Mouse (Mus musculus) midbrain, embryonic 12.5 days (tissue): ENCODE measurements around the gene Syt3. TPM values are rescaled to one million over a fixed set of nuclear protein-coding genes. Genes with fewer than 3 reads are reported as not detected.
A peak's percentile ranks its signal among the peaks of the same experiment; 100 is the strongest.

ENCODE experiments used
- ATAC-seq: fragments of 200-750 bp; cut with Nextera tagmentation; 2 replicates; pipeline ENCODE4 v1.8.0; 2017; ENCODE audit warnings: low read depth, moderate TSS enrichment, moderate library complexity; ENCODE audit not compliant: low FRiP score
- H3K27ac ChIP-seq: fragments of 300-500 bp; sonication (generic); replicated peaks from 2 replicates; pipeline ENCODE4 v1.5.1; 2016; ENCODE audit warnings: mild to moderate bottlenecking
- H3K27me3 ChIP-seq: fragments of 300-500 bp; sonication (generic); 2 replicates; pipeline ENCODE4 v1.6.1; 2016; ENCODE audit warnings: mild to moderate bottlenecking
- H3K36me3 ChIP-seq: fragments of 300-500 bp; sonication (generic); 2 replicates; pipeline ENCODE4 v1.6.1; 2016
- H3K4me1 ChIP-seq: fragments of 300-500 bp; sonication (generic); 2 replicates; pipeline ENCODE4 v1.6.1; 2016
- H3K4me2 ChIP-seq: fragments of 300-500 bp; sonication (generic); replicated peaks from 2 replicates; pipeline ENCODE4 v1.6.1; 2016; ENCODE audit warnings: mild to moderate bottlenecking, moderate library complexity
- H3K4me3 ChIP-seq: fragments of 300-500 bp; sonication (generic); 2 replicates; pipeline ENCODE4 v1.5.1; 2016; ENCODE audit warnings: mild to moderate bottlenecking
- H3K9ac ChIP-seq: fragments of 300-500 bp; sonication (generic); replicated peaks from 2 replicates; pipeline ENCODE4 v1.6.1; 2016; ENCODE audit warnings: mild to moderate bottlenecking, moderate library complexity
- H3K9me3 ChIP-seq: fragments of 300-500 bp; sonication (generic); 2 replicates; pipeline ENCODE4 v1.6.1; 2016; ENCODE audit warnings: mild to moderate bottlenecking
- WGBS: fragments of 180-500 bp; shearing (Covaris S2); methylation state at CpG from one replicate; pipeline ENCODE4 v1.1.7; 2016; 5-methylcytosine and 5-hydroxymethylcytosine counted together
- polyA plus RNA-seq: library from polyadenylated mRNA; unstranded; fragments of >200 nt; fragmentation: Nextera tagmentation; extraction: Ambion mirVana; gene quantifications from 2 replicates; pipeline ENCODE4 v1.2.1, GENCODE M21; 2016

The Syt3 gene
- polyA plus RNA-seq, 1 experiment from 2014 or later = 5.4 TPM

DNA sequence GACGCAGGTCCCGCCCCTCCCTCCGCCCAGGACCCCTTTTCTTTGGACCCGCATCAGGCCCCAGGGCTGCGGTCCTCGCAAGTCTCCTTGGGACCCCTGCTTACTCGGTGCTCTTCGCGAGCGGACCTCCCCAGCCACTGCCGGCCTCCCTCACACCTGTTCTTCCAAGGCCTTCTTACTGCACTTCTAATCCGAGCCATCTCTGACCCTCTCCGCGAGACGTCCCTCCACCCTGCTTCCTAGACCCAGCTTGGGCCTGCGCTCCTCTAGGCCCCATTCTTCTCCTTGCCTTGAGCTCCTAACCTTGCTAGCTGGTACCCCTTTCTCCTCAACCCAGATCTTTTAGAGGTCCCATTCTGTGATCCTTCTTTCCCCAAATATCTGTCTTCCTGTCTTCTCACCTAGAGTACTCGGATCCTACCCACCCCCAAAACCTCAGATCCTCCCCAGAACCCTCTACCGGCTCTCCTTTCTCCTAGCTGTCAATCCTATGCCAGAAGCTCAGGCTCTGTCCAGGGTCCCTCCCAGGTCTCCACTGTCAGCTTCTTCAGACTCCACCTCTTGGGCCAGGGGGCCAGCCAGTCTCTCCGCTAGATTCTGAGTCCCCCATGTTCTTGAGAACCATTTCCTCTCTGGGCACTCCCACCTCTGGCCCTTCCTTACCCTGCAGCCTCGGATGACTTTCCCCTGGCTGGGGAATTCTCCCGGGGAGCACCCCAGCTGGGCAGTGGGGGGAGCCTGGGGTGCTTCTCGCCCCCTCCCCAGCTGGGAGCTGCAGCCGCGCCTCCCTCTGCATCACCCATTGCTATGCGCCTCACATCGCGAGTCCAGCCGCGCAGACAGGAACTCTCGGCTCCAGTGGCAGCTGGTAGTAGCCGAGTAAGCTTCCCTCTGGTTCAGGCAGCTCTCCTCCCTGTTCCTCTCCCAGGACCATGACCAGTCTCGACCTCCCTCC, 45.9 kb downstream of the Syt3 start:
- H3K27me3 ChIP-seq = peaks cover 9% of the 10 kb centered on the region; the same call in 1 of the 2 replicates
- WGBS = under 1% methylated on average over 25 of the region's 32 CpGs
- H3K36me3 ChIP-seq = 0 out of 2 replicates have a peak, but pooled peaks cover 7% of the 10 kb centered on the region
- peak overlapping the region; percentile 81 for H3K4me3 ChIP-seq
- ATAC-seq = peak; percentile 25
- peak overlapping the region; percentile 94 for H3K9ac ChIP-seq
- peak overlapping the region; percentile 94 for H3K4me2 ChIP-seq
- H3K27ac ChIP-seq = peak overlapping the region; percentile 100
- peaks cover 53% of the 10 kb centered on the region for H3K4me1 ChIP-seq
- H3K9me3 ChIP-seq = no peaks in the 10 kb centered on the region

DNA sequence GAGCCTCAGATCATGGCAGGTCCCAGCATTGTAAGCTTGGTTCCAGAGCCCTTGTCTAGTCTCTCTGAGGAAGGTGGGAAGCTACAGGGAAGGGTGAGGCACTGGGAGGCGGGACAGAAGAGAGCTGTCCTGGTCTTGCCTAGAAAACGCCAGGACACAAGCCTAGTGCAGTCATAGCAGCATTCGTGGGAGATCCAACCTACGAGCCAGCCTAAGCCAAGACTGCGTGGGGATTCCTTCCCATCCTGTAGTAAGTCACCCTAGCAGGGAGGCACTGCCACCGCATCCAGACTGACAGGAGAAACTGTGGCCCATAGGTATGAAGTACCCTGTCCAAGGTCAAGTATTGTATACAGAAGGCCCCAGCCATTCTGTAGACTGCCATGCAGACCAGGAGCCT, 48.6 kb downstream of the Syt3 start:
- no peak overlapping the region for H3K27ac ChIP-seq
- peaks cover 16% of the 10 kb centered on the region; the same call in 1 of the 2 replicates for H3K36me3 ChIP-seq
- H3K27me3 ChIP-seq = 0 out of 2 replicates have a peak, but pooled peaks cover 2% of the 10 kb centered on the region
- H3K9me3 ChIP-seq = no peaks in the 10 kb centered on the region
- peaks cover 47% of the 10 kb centered on the region for H3K4me1 ChIP-seq
- no peak overlapping the region for H3K4me2 ChIP-seq
- no peak overlapping the region for H3K4me3 ChIP-seq
- H3K9ac ChIP-seq = no peak overlapping the region
- 72% methylated on average over 6 of the region's 6 CpGs for WGBS
- ATAC-seq = no peak

DNA sequence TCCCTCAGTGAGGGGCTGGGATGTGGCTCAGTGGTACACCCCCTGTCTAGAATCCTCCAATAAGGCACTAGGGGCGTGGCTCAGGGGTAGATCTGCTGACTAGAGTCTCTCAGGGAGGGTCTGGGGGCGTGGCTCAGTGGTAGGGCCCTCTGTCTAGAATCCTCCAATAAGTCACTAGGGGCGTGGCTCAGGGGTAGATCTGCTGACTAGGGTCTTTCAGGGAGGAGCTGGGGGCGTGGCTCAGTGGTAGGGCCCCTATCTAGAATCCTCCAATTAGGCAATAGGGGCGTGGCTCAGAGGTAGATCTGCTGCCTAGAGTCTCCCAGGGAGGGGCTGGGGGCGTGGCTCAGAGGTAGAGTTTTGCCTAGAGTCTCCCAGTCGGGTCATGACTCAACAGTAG, 49.5 kb downstream of the Syt3 start:
- Histone ChIP-seq H3K4me2 (no peak overlapping the region), H3K4me3 (no peak overlapping the region), H3K36me3 (peaks cover 16% of the 10 kb centered on the region; the same call in 1 of the 2 replicates), H3K27me3 (no peaks in the 10 kb centered on the region), H3K4me1 (peaks cover 39% of the 10 kb centered on the region), H3K27ac (no peak overlapping the region), H3K9me3 (no peaks in the 10 kb centered on the region), H3K9ac (no peak overlapping the region)
- ATAC-seq = peak; percentile 28; the same call in 1 of the 2 replicates
- WGBS = 7% methylated on average over 7 of the region's 7 CpGs

DNA sequence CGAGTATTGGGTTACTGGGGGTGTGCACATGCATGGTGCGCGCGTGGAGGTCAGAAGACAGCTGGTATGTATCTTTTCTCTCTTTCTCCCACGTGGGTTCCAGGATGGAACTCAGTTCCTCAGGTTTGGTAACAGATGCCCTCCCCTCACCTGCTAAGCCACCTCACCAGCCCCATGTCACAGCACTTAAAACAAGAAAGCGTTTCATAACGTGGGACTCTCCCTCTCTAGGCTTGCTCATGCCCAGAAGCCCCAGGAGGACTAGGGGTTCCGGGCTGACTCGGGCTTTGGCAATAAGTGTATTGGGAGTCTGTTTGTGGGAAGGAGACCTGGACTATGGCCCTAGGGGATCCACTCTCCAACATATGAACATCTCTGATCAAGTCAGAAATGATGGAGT, 50.2 kb downstream of the Syt3 start:
- 79% methylated on average over 9 of the region's 9 CpGs for whole genome bisulfite sequencing
- no peak overlapping the region for H3K27ac ChIP-seq
- no peaks in the 10 kb centered on the region for H3K9me3 ChIP-seq
- H3K9ac ChIP-seq = no peak overlapping the region
- H3K4me1 ChIP-seq = peaks cover 38% of the 10 kb centered on the region
- no peak overlapping the region for H3K4me3 ChIP-seq
- no peak overlapping the region for H3K4me2 ChIP-seq
- ATAC-seq = no peak
- H3K27me3 ChIP-seq = no peaks in the 10 kb centered on the region
- H3K36me3 ChIP-seq = peaks cover 16% of the 10 kb centered on the region; the same call in 1 of the 2 replicates

DNA sequence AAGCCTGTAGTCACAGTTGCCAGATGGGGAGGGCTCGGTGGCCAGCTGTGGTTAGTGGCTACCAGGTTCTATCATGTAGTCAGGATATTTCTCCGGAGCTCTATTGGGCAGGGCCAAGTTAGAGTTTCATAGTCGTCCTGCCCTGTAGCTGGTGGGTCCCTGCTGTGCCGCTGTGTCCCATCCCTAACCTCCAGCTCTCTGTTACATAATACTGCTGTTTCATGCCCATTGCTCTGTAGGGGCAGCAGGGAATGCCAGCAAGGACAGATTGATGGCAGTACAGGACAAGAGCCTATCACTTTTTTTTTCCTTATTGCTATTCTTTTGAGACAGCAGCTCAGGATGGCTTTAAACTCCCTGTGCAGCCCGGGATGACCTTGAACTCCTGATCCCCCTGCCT, 51.9 kb downstream of the Syt3 start:
- no peak overlapping the region for H3K4me3 ChIP-seq
- no peak overlapping the region for H3K9ac ChIP-seq
- H3K4me1 ChIP-seq = peaks cover 27% of the 10 kb centered on the region
- no peak overlapping the region for H3K27ac ChIP-seq
- ATAC-seq = no peak
- no peak overlapping the region for H3K4me2 ChIP-seq
- H3K9me3 ChIP-seq = no peaks in the 10 kb centered on the region
- H3K36me3 ChIP-seq = peaks cover 16% of the 10 kb centered on the region; the same call in 1 of the 2 replicates
- H3K27me3 ChIP-seq = peaks cover 12% of the 10 kb centered on the region; the same call in 1 of the 2 replicates
- 70% methylated on average over 5 of the region's 5 CpGs for WGBS

DNA sequence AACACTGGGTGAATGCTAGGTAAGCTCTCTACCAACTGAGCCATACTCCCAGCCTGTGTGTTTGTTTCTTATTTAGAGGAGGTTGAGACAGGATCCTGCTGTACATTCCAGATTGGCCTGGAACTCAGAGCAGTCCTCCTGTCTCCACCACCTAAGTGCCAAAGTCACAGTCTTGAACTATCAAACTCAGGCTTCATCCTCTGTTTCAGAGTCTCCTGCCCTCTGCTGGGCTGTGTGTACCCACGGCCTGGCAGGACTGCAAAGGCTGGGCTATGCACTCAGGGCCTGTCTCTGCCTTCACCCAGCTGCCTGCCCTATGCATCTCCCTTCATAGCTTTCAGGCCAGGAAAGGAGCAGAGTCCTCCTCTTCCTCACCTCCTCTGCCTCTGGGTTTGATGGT, 52.4 kb downstream of the Syt3 start:
- H3K9ac ChIP-seq = no peak overlapping the region
- H3K36me3 ChIP-seq = peaks cover 16% of the 10 kb centered on the region; the same call in 1 of the 2 replicates
- no peak overlapping the region for H3K4me3 ChIP-seq
- H3K4me2 ChIP-seq = no peak overlapping the region
- H3K9me3 ChIP-seq = no peaks in the 10 kb centered on the region
- H3K27ac ChIP-seq = no peak overlapping the region
- H3K27me3 ChIP-seq = peaks cover 12% of the 10 kb centered on the region; the same call in 1 of the 2 replicates
- H3K4me1 ChIP-seq = peaks cover 26% of the 10 kb centered on the region
- no peak for ATAC-seq
- 21% methylated on average over 1 of the region's 1 CpGs for WGBS

DNA sequence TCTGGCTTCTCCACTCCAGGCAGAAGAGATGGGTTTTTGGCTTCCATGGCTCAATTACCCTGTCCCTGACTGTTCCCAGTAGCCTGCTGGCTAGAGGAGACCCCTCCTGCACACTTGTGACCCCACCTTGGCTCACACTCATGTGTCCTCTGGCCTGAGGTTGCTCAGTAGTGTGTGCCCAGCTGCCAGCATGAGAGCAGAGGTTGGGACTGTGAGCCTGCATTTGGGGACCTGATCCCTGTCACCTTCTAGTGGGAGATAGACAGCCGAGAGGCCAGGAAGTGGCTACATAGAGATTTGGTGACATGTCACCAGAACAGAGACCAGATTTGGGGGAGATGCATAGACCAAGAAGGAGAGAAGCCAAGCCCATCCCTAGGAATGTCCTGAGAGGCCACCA, 53.3 kb downstream of the Syt3 start:
- Histone ChIP-seq H3K9ac (no peak overlapping the region), H3K36me3 (peaks cover 16% of the 10 kb centered on the region; the same call in 1 of the 2 replicates), H3K9me3 (no peaks in the 10 kb centered on the region), H3K4me1 (peaks cover 26% of the 10 kb centered on the region), H3K27me3 (peaks cover 12% of the 10 kb centered on the region; the same call in 1 of the 2 replicates), H3K4me2 (no peak overlapping the region), H3K4me3 (no peak overlapping the region), H3K27ac (no peak overlapping the region)
- 80% methylated on average over 1 of the region's 1 CpGs for WGBS
- no peak for ATAC-seq

DNA sequence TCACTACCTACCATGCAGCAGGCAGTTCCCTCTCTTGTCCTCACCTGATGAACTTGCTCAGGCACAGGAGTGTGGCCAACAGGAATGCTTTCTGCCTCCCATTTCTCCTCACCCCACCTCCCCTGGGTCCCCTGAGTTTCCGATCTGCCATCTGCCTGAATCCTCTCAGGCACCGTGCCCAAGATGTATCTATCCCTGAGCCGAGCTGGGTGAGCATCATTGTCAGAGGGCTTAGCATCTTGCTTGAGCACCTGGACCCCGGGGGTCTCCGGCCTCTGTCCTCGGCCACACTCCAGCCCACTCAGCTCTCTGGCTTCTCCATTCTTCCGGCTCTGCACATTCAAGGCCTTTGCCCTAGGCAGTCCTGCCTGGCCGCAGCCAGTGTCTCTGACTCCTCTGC, 54.0 kb downstream of the Syt3 start:
- 64% methylated on average over 8 of the region's 8 CpGs for WGBS
- Histone ChIP-seq H3K4me2 (no peak overlapping the region), H3K27me3 (peaks cover 12% of the 10 kb centered on the region; the same call in 1 of the 2 replicates), H3K9ac (no peak overlapping the region; the same call in 1 of the 2 replicates), H3K4me1 (peaks cover 21% of the 10 kb centered on the region), H3K4me3 (no peak overlapping the region), H3K36me3 (peaks cover 16% of the 10 kb centered on the region; the same call in 1 of the 2 replicates), H3K9me3 (no peaks in the 10 kb centered on the region), H3K27ac (peak overlapping the region; percentile 20; the same call in 1 of the 2 replicates)
- ATAC-seq = no peak

DNA sequence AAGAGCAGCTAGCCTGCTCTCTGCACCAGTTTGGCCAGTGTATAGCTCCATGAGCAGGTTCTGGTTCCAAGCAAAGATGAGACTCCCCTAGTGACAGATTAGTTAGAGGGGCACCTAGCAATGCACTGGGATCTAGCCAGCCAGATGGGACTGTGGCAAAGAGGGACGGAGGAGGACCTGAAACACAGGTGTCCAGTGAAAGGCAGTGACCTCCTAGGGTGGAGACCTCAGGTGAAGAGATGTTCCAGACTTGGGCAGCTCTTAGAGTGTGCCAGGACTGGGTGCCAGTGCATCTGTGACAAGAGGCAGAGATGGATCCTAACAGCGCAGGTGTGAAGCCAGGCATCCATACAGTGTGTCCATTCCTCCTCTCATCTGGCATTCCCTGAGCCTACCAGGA, 55.8 kb downstream of the Syt3 start:
- Histone ChIP-seq H3K27ac (peak overlapping the region; percentile 42; the same call in 1 of the 2 replicates), H3K27me3 (peaks cover 26% of the 10 kb centered on the region; the same call in 1 of the 2 replicates)

DNA sequence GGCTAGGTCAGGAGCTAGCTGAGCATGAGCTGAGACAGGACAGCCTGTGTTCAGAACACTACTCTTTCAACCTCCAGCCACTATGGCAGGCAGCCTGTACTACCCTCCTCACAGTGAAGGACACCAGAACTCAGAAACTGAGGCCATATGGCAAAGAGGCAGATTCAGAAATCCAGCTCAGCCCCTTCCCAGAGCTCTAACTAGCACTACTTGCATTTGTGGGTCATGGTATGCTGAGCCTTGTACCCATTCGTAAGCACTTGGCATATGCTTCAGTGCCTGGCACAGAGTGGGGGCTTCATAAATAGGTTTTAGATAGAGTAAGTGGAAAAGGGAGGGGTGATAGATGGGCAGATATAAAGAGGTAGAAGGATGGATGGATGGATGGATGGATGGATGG, 56.6 kb downstream of the Syt3 start:
- peaks cover 14% of the 10 kb centered on the region for H3K36me3 ChIP-seq
- WGBS = 88% methylated on average over 1 of the region's 1 CpGs
- H3K9me3 ChIP-seq = no peaks in the 10 kb centered on the region
- peaks cover 36% of the 10 kb centered on the region for H3K4me1 ChIP-seq
- H3K27me3 ChIP-seq = peaks cover 31% of the 10 kb centered on the region
- H3K4me3 ChIP-seq = no peak overlapping the region
- no peak for ATAC-seq
- H3K9ac ChIP-seq = no peak overlapping the region
- H3K27ac ChIP-seq = peak overlapping the region; percentile 42; the same call in 1 of the 2 replicates
- H3K4me2 ChIP-seq = no peak overlapping the region

More for the DNA sequence above, 55.8 kb downstream of the Syt3 start:
- Histone ChIP-seq H3K4me1 (peaks cover 29% of the 10 kb centered on the region), H3K9me3 (no peaks in the 10 kb centered on the region), H3K4me3 (no peak overlapping the region), H3K36me3 (peaks cover 14% of the 10 kb centered on the region), H3K4me2 (no peak overlapping the region), H3K9ac (no peak overlapping the region)
- ATAC-seq = no peak
- 83% methylated on average over 2 of the region's 2 CpGs for WGBS

DNA sequence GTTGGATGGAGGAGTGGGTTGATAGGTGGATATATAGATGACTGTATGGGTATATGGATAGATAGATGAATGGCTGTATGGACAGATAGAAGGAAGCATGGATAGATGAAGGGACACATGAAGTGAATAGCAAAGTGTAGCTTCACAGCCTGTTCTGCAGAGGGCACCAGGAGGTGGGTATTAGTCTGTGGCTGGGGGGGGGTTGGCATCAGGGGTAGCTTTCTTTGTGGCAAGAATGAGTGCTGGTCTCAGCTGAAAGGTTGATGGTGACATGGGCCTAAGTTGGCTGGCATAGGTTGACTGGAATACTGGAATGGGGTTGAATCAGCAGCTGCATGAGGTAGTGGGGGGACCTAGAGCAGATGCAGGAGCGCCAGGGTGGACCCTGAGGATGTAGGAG, 57.3 kb downstream of the Syt3 start:
- Histone ChIP-seq H3K4me1 (peaks cover 43% of the 10 kb centered on the region), H3K4me3 (peak overlapping the region; percentile 76), H3K9me3 (no peaks in the 10 kb centered on the region), H3K27ac (peak overlapping the region; percentile 98), H3K36me3 (peaks cover 19% of the 10 kb centered on the region), H3K9ac (peak overlapping the region; percentile 99), H3K27me3 (peaks cover 31% of the 10 kb centered on the region), H3K4me2 (peak overlapping the region; percentile 90)
- no peak for ATAC-seq
- WGBS = 7% methylated on average over 1 of the region's 1 CpGs

DNA sequence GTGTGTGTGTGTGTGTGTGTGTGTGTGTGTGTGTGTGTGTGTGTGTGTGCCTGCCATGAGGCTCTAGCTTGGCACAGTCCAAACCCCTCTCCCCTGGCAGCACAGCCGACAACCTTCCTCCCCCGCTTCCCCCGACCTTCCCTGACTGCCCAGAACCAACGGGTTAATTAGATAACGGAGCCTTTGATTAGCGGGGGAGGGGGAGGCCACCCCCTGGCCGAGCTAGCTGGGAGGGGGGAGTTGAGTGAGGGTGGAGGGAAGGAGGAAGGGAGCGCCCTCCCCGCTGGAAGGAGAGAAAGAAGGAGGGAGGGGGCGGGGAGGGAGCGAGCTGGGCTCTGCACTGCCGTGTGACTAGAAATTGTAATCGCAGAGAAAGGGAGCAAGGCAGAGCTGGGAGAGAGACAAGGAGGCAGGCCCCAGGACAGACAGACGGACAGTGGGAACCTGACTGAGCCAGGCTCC, 57.8 kb downstream of the Syt3 start:
- Histone ChIP-seq H3K4me1 (peaks cover 48% of the 10 kb centered on the region), H3K36me3 (peaks cover 24% of the 10 kb centered on the region), H3K27ac (peak overlapping the region; percentile 98), H3K27me3 (peaks cover 31% of the 10 kb centered on the region), H3K4me2 (peak overlapping the region; percentile 90), H3K9me3 (no peaks in the 10 kb centered on the region), H3K9ac (peak overlapping the region; percentile 99), H3K4me3 (peak overlapping the region; percentile 76)
- ATAC-seq = peak; percentile 64
- WGBS = 0% methylated on average over 13 of the region's 14 CpGs
